Mouse (Mus musculus): ENCODE measurements around the gene Cog2.

DNA sequence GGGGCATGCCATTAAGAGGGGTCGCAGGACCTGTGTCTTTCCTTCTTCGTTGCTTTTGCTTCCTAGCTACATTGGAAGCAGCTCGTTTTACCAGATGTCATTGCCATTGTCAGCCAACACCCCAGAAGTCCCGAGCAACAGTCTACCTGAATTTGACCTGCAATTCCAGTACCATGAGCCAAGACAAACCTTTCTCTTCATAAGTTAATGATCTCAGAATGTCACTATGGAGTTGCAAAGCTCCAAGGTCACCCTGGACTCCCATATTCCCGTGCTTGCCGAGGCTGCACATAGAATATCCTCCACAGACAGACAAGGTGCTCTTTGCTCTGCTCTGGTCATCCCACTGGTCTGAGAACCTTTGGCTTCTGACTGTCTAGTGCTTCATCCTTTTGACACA, 46.6 kb downstream of the Cog2 start:
- TF ChIP-seq POLR2A (IDR thresholded peaks at IDR 0.05; ENCODE audit: insufficient read depth, low read depth, low read length) = no peak
- TF ChIP-seq CTCF (IDR thresholded peaks at IDR 0.05) = no peak
- TF ChIP-seq EP300 (IDR thresholded peaks at IDR 0.05; ENCODE audit: insufficient read depth, low read depth, low read length) = no peak

Data from heart, adult 2 months (tissue).